Mouse (Mus musculus): ENCODE measurements around the gene Ttc21b. TPM values are rescaled to one million over a fixed set of nuclear protein-coding genes. Genes with fewer than 3 reads are reported as not detected.

Gene Ttc21b
- total RNA-seq (2023; ENCODE audit: inconsistent age): 3.4 to 4.3 TPM (median 4.2 TPM) in 4 replicates

GRCm38 (mm10) chr2:66256220-66257131 is at the start of gene Ttc21b:
Ttc21b (minus strand) TSS chr2:66256617.

Other genes with a start within 250 kb of the Ttc21b start
- gene Galnt3, start 131.6 kb downstream of the Ttc21b start, total RNA-seq (2023; ENCODE audit: inconsistent age): 0.24 to 1.1 TPM (median 0.69 TPM) in 4 replicates
- not detected in 4 replicates for gene Scn1a, start 184.2 kb upstream of the Ttc21b start, total RNA-seq (2023; ENCODE audit: inconsistent age)